Mouse (Mus musculus): ENCODE results near the gene Aimp2. TPM values are rescaled to one million over a fixed set of nuclear protein-coding genes. Genes with fewer than 3 reads are reported as not detected.

The Aimp2 gene
- total and polyA plus RNA-seq, 3 experiments: 134 to 142 TPM; not detected in 1

DNA sequence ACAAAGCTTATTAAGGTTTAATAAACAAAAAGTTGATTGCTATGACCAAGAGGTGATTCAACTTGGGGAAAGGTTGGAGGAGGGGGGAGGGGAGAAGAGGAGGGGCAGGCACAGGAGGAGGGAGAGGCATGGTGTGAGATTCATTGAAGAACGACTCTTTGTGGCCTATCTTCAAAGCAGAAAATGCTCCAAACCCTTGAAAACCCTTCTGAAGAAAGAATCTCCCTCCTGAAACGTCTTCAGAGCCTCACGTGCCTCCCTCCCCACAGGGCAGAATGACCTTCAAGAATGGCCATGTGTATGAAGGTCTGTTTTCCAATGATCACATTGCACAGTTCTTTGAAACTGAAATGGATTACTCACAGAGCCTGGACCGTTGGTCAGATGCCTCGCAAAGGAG lies 40.4 kb upstream of the Aimp2 start:
- TF ChIP-seq NELFE (IDR thresholded peaks at IDR 0.05; ENCODE audit: low read depth, low read length) (no peak), CHD1 (IDR thresholded peaks at IDR 0.05; ENCODE audit: low read depth, low read length) (no peak), ZMIZ1 (IDR thresholded peaks at IDR 0.05; ENCODE audit: low read depth, low read length) (no peak), NRF1 (IDR thresholded peaks at IDR 0.05; ENCODE audit: insufficient read depth, low read depth, low read length, poor library complexity, severe bottlenecking) (no peak), MXI1 (IDR thresholded peaks at IDR 0.05; ENCODE audit: low read depth, low read length) (no peak), RCOR1 (IDR thresholded peaks at IDR 0.05; ENCODE audit: low read depth, low read length) (no peak), JUND (IDR thresholded peaks at IDR 0.05; ENCODE audit: low read depth, low read length) (no peak), BHLHE40 (IDR thresholded peaks at IDR 0.05; ENCODE audit: borderline replicate concordance, low read depth, low read length) (no peak), GABPA (IDR thresholded peaks at IDR 0.05; ENCODE audit: low read depth, low read length) (no peak), ETS1 (IDR thresholded peaks at IDR 0.05; ENCODE audit: low read depth, low read length) (no peak), CHD2 (IDR thresholded peaks at IDR 0.05; ENCODE audit: low read length) (no peak), E2F4 (IDR thresholded peaks at IDR 0.05; ENCODE audit: borderline replicate concordance, low read depth, low read length) (no peak)
- Histone ChIP-seq H3K4me3 (ENCODE audit: control insufficient read depth in 1 of 2, insufficient read depth in 1 of 2, low read depth in 2 of 2, low read length in 2 of 2) (no peak overlapping the region), H3K9me3 (replicated peaks; ENCODE audit: insufficient read depth, low read length) (no peaks in the 10 kb centered on the region)

GRCm38 (mm10) chr5:143948361-143948760 lies 38.7 kb upstream of the Aimp2 start:
- Histone ChIP-seq H3K4me1 (ENCODE audit: control insufficient read depth in 1 of 2, insufficient read depth in 2 of 2, low read length in 2 of 2) (no peaks in the 10 kb centered on the region), H3K27ac (ENCODE audit: control insufficient read depth, low read depth, low read length) (no peak overlapping the region), H3K36me3 (ENCODE audit: control insufficient read depth in 1 of 2, insufficient read depth in 2 of 2, low read length in 2 of 2) (no peaks in the 10 kb centered on the region), H3K4me3 (ENCODE audit: control insufficient read depth in 1 of 2, insufficient read depth in 1 of 2, low read depth in 2 of 2, low read length in 2 of 2) (no peak overlapping the region), H3K27me3 (ENCODE audit: control insufficient read depth in 1 of 2, insufficient read depth in 2 of 2, low read length in 2 of 2) (no peaks in the 10 kb centered on the region), H3K9me3 (replicated peaks; ENCODE audit: insufficient read depth, low read length) (no peaks in the 10 kb centered on the region), H3K9ac (ENCODE audit: control insufficient read depth, low read depth, low read length, poor library complexity, severe bottlenecking) (no peak overlapping the region), H3K79me2 (ENCODE audit: control insufficient read depth, insufficient read depth, low read length, poor library complexity) (no peaks in the 10 kb centered on the region)
- TF ChIP-seq RAD21 (IDR thresholded peaks at IDR 0.05; ENCODE audit: low read depth, low read length) (no peak), ZMIZ1 (IDR thresholded peaks at IDR 0.05; ENCODE audit: low read depth, low read length) (no peak), KAT2A (conservative IDR thresholded peaks at IDR 0.05; ENCODE audit: low read depth, low read length) (no peak), ELF1 (IDR thresholded peaks at IDR 0.05; ENCODE audit: low read depth, low read length) (no peak), MAZ (IDR thresholded peaks at IDR 0.05; ENCODE audit: low read depth, low read length) (no peak), POLR2A (IDR thresholded peaks at IDR 0.05; ENCODE audit: control insufficient read depth in 1 of 2, insufficient read depth in 1 of 2, low read depth in 1 of 2, low read length in 2 of 2, poor library complexity in 1 of 2) (no peak), GATA1 (IDR thresholded peaks at IDR 0.05; ENCODE audit: low read depth, low read length) (no peak), E2F4 (IDR thresholded peaks at IDR 0.05; ENCODE audit: borderline replicate concordance, low read depth, low read length) (no peak), USF1 (IDR thresholded peaks at IDR 0.05; ENCODE audit: low read depth, low read length) (no peak), MYC (IDR thresholded peaks at IDR 0.05; ENCODE audit: low read depth, low read length) (no peak), TAL1 (IDR thresholded peaks at IDR 0.05; ENCODE audit: low read length) (no peak), UBTF (IDR thresholded peaks at IDR 0.05; ENCODE audit: borderline replicate concordance, insufficient read depth, low read depth, low read length) (no peak), TCF12 (IDR thresholded peaks at IDR 0.05; ENCODE audit: low read depth, low read length) (no peak)
- no peak for DNase-seq (ENCODE audit: low read depth, low spot score)

More for the DNA sequence above, 40.4 kb upstream of the Aimp2 start:
- Histone ChIP-seq H3K79me2 (ENCODE audit: control insufficient read depth, insufficient read depth, low read length, poor library complexity) (no peaks in the 10 kb centered on the region), H3K4me1 (ENCODE audit: control insufficient read depth in 1 of 2, insufficient read depth in 2 of 2, low read length in 2 of 2) (no peaks in the 10 kb centered on the region), H3K27me3 (ENCODE audit: control insufficient read depth in 1 of 2, insufficient read depth in 2 of 2, low read length in 2 of 2) (no peaks in the 10 kb centered on the region), H3K36me3 (ENCODE audit: control insufficient read depth in 1 of 2, insufficient read depth in 2 of 2, low read length in 2 of 2) (no peaks in the 10 kb centered on the region), H3K9ac (ENCODE audit: control insufficient read depth, low read depth, low read length, poor library complexity, severe bottlenecking) (no peak overlapping the region), H3K27ac (ENCODE audit: control insufficient read depth, low read depth, low read length) (no peak overlapping the region)
- no peak for DNase-seq (ENCODE audit: low read depth, low spot score)
